Mouse (Mus musculus): ENCODE data around the gene Cyp4f37. TPM values are rescaled to one million over a fixed set of nuclear protein-coding genes. Genes with fewer than 3 reads are reported as not detected.

Cyp4f37 gene
- total and polyA plus RNA-seq, 3 experiments, result not detected

Other genes with a start within 250 kb of the Cyp4f37 start
- gene Wiz, start 231.9 kb upstream of the Cyp4f37 start, total RNA-seq (2012; rRNA removed), result 4.4 and 5.6 TPM in 2 replicates
- gene Wiz, start 231.9 kb upstream of the Cyp4f37 start, polyA plus RNA-seq (2012; ENCODE audit: insufficient read depth in 1 of 2, insufficient read length in 2 of 2, low read depth in 1 of 2, low replicate concordance in 2 of 2, missing spikeins in 1 of 2), result 10 to 100 TPM in 1 of 2 experiments, not detected in 1; 44.1 TPM
- gene Rasal3, start 217.7 kb upstream of the Cyp4f37 start, total RNA-seq (2012; rRNA removed), result 0.04 TPM in 1 of 2 replicates, not detected in the other
- under 1 TPM in 1 of 2 experiments, not detected in 1; 0.04 TPM for gene Rasal3, start 217.7 kb upstream of the Cyp4f37 start, polyA plus RNA-seq (2012; ENCODE audit: insufficient read depth in 1 of 2, insufficient read length in 2 of 2, low read depth in 1 of 2, low replicate concordance in 2 of 2, missing spikeins in 1 of 2)
- 1.8 and 2.5 TPM in 2 replicates for gene Pglyrp2, start 197.1 kb upstream of the Cyp4f37 start, total RNA-seq (2012; rRNA removed)
- 1 to 10 TPM in 1 of 2 experiments, not detected in 1; 3.5 TPM for gene Pglyrp2, start 197.1 kb upstream of the Cyp4f37 start, polyA plus RNA-seq (2012; ENCODE audit: insufficient read depth in 1 of 2, insufficient read length in 2 of 2, low read depth in 1 of 2, low replicate concordance in 2 of 2, missing spikeins in 1 of 2)
- gene Cyp4f39, start 168.6 kb upstream of the Cyp4f37 start, total RNA-seq (2012; rRNA removed), result not detected in 2 replicates
- not detected for gene Cyp4f39, start 168.6 kb upstream of the Cyp4f37 start, polyA plus RNA-seq (2012; ENCODE audit: insufficient read depth in 1 of 2, insufficient read length in 2 of 2, low read depth in 1 of 2, low replicate concordance in 2 of 2, missing spikeins in 1 of 2)
- 0.42 and 0.52 TPM in 2 replicates for gene Cyp4f17, start 115.3 kb upstream of the Cyp4f37 start, total RNA-seq (2012; rRNA removed)
- gene Cyp4f17, start 115.3 kb upstream of the Cyp4f37 start, polyA plus RNA-seq (2012; ENCODE audit: insufficient read depth in 1 of 2, insufficient read length in 2 of 2, low read depth in 1 of 2, low replicate concordance in 2 of 2, missing spikeins in 1 of 2), result 1 to 10 TPM in 1 of 2 experiments, not detected in 1; 1.8 TPM
- 5.2 and 5.7 TPM in 2 replicates for gene Cyp4f16, start 84.8 kb upstream of the Cyp4f37 start, total RNA-seq (2012; rRNA removed)
- gene Cyp4f16, start 84.8 kb upstream of the Cyp4f37 start, polyA plus RNA-seq (2012; ENCODE audit: insufficient read depth in 1 of 2, insufficient read length in 2 of 2, low read depth in 1 of 2, low replicate concordance in 2 of 2, missing spikeins in 1 of 2), result 1 to 10 TPM in 1 of 2 experiments, not detected in 1; 10.0 TPM
- not detected in 2 replicates for gene Cyp4f40, start 37.6 kb downstream of the Cyp4f37 start, total RNA-seq (2012; rRNA removed)
- gene Cyp4f40, start 37.6 kb downstream of the Cyp4f37 start, polyA plus RNA-seq (2012; ENCODE audit: insufficient read depth in 1 of 2, insufficient read length in 2 of 2, low read depth in 1 of 2, low replicate concordance in 2 of 2, missing spikeins in 1 of 2), result not detected
- not detected in 2 replicates for gene Cyp4f15, start 64.3 kb downstream of the Cyp4f37 start, total RNA-seq (2012; rRNA removed)
- not detected for gene Cyp4f15, start 64.3 kb downstream of the Cyp4f37 start, polyA plus RNA-seq (2012; ENCODE audit: insufficient read depth in 1 of 2, insufficient read length in 2 of 2, low read depth in 1 of 2, low replicate concordance in 2 of 2, missing spikeins in 1 of 2)
- gene Zfp871, start 167.0 kb downstream of the Cyp4f37 start, total RNA-seq (2012; rRNA removed), result 8.8 and 11.7 TPM in 2 replicates
- 10 to 100 TPM; 12.2 to 16.9 TPM for gene Zfp871, start 167.0 kb downstream of the Cyp4f37 start, polyA plus RNA-seq (2012; ENCODE audit: insufficient read depth in 1 of 2, insufficient read length in 2 of 2, low read depth in 1 of 2, low replicate concordance in 2 of 2, missing spikeins in 1 of 2)
- gene Zfp811, start 188.6 kb downstream of the Cyp4f37 start, total RNA-seq (2012; rRNA removed), result not detected in 2 replicates
- gene Zfp811, start 188.6 kb downstream of the Cyp4f37 start, polyA plus RNA-seq (2012; ENCODE audit: insufficient read depth in 1 of 2, insufficient read length in 2 of 2, low read depth in 1 of 2, low replicate concordance in 2 of 2, missing spikeins in 1 of 2), result not detected
- gene Zfp799, start 209.0 kb downstream of the Cyp4f37 start, total RNA-seq (2012; rRNA removed), result not detected in 2 replicates
- under 1 TPM in 1 of 2 experiments, not detected in 1; 0.01 TPM for gene Zfp799, start 209.0 kb downstream of the Cyp4f37 start, polyA plus RNA-seq (2012; ENCODE audit: insufficient read depth in 1 of 2, insufficient read length in 2 of 2, low read depth in 1 of 2, low replicate concordance in 2 of 2, missing spikeins in 1 of 2)

All from MEL (cell line).